Mouse (Mus musculus) MEL (cell line): ENCODE measurements around the gene Shisa2.

Source experiments
- CHD2 ChIP-seq: IDR thresholded peaks from 2 replicates; pipeline ENCODE4 v1.6.1; 2011; ENCODE audit warnings: low read length, improper control_type of control experiment
- CTCF ChIP-seq, 3 experiments: IDR thresholded peaks in 2 of 3; conservative IDR thresholded peaks in 1 of 3; 2 replicates each; pipeline ENCODE4 v1.5.1; 2011 to 2012; ENCODE audit warnings: low read length in 3 of 3, low read depth in 2 of 3, mild to moderate bottlenecking in 2 of 3, improper control_type of control experiment in 1 of 3, inconsistent platforms in 1 of 3, mixed read lengths in 1 of 3, moderate library complexity in 1 of 3; ENCODE audit not compliant: control insufficient read depth in 1 of 3, insufficient read depth in 1 of 3, poor library complexity in 1 of 3, severe bottlenecking in 1 of 3
- MAFK ChIP-seq: IDR thresholded peaks from 2 replicates; pipeline ENCODE4 v1.6.1; 2011; ENCODE audit warnings: low read depth, mild to moderate bottlenecking, low read length, improper control_type of control experiment, borderline replicate concordance
- POLR2AphosphoS5 ChIP-seq: IDR thresholded peaks from 2 replicates; pipeline ENCODE4 v1.6.1; 2012; ENCODE audit warnings: low read depth, borderline replicate concordance, mild to moderate bottlenecking, inconsistent platforms, low read length, moderate library complexity, mixed read lengths
- SIN3A ChIP-seq: IDR thresholded peaks from 2 replicates; pipeline ENCODE4 v1.6.1; 2012; ENCODE audit warnings: low read length, improper control_type of control experiment, inconsistent platforms
- SMC3 ChIP-seq: IDR thresholded peaks from 2 replicates; pipeline ENCODE4 v1.6.1; 2011; ENCODE audit warnings: low read depth, low read length, improper control_type of control experiment
- USF2 ChIP-seq, 2 experiments: IDR thresholded peaks; 2 replicates each; pipeline ENCODE4 v1.6.1; 2011 to 2012; ENCODE audit warnings: improper control_type of control experiment in 2 of 2, low read length in 2 of 2, borderline replicate concordance in 1 of 2, inconsistent platforms in 1 of 2, low read depth in 1 of 2, mild to moderate bottlenecking in 1 of 2; ENCODE audit not compliant: insufficient read depth in 1 of 2
- ZKSCAN1 ChIP-seq: IDR thresholded peaks from 2 replicates; pipeline ENCODE4 v1.6.1; 2012; ENCODE audit warnings: low read depth, mild to moderate bottlenecking, inconsistent platforms, low read length, improper control_type of control experiment, moderate library complexity
- ZNF384 ChIP-seq: IDR thresholded peaks from 2 replicates; pipeline ENCODE4 v1.6.1; 2012; ENCODE audit warnings: low read depth, mild to moderate bottlenecking, inconsistent platforms, low read length, improper control_type of control experiment

DNA sequence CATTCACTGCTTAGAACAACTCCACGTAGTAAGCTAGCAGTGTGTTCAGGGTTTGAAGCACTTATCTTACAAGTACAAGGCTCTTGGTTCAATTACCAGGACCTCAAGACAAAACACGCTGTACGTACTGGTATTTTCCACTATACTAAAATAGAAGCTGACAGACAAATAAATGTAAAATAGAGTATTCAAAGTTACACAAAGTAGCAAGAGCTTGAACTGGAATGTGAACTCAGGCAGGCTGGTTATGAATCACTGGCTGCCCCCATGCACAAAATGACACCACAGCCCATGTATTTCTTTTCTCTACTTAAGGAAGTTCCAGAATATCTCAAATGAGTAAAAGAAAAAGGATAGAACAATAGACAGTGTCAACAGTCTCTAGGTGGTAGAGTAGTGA lies 30.1 kb upstream of the Shisa2 start:
- no peak for TF ChIP-seq SMC3
- no peak for TF ChIP-seq POLR2AphosphoS5
- TF ChIP-seq CTCF (IDR thresholded peaks at IDR 0.05 in 2 of 3, conservative IDR thresholded peaks at IDR 0.05 in 1 of 3; ENCODE audit: control insufficient read depth in 1 of 3, insufficient read depth in 1 of 3, low read depth in 2 of 3, low read length in 3 of 3, poor library complexity in 1 of 3, severe bottlenecking in 1 of 3), result no peak
- no peak for TF ChIP-seq CHD2
- no peak for TF ChIP-seq ZKSCAN1
- TF ChIP-seq ZNF384, result no peak
- TF ChIP-seq USF2 (IDR thresholded peaks at IDR 0.05; ENCODE audit: borderline replicate concordance in 1 of 2, insufficient read depth in 1 of 2, low read depth in 1 of 2, low read length in 2 of 2), result no peak
- TF ChIP-seq SIN3A, result no peak
- no peak for TF ChIP-seq MAFK
